Mouse (Mus musculus): ENCODE data around the gene H2-Aa. TPM values are rescaled to one million over a fixed set of nuclear protein-coding genes. Genes with fewer than 3 reads are reported as not detected.

The H2-Aa gene
- polyA plus RNA-seq, 1 experiment from 2014 or later = 2.0 TPM

GRCm38 (mm10) chr17:34280499-34281038 lies 7.1 kb downstream of the H2-Aa start:
- WGBS = 70% methylated on average over 1 of the region's 1 CpGs
- no peak overlapping the region for H3K4me3 ChIP-seq (ENCODE audit: low read depth, low read length)
- no peaks in the 10 kb centered on the region for H3K36me3 ChIP-seq (ENCODE audit: insufficient read depth)
- ATAC-seq (ENCODE audit: insufficient read depth) (no peak), DNase-seq (no peak)
- H3K27ac ChIP-seq (ENCODE audit: low read depth) = no peak overlapping the region
- no peak overlapping the region for H3K4me2 ChIP-seq
- H3K27me3 ChIP-seq (ENCODE audit: insufficient read depth, low read length) = no peaks in the 10 kb centered on the region
- no peaks in the 10 kb centered on the region for H3K9me3 ChIP-seq (ENCODE audit: low read depth, low read length)
- no peaks in the 10 kb centered on the region for H3K4me1 ChIP-seq (ENCODE audit: insufficient read depth)
- no peak for TF ChIP-seq CTCF (IDR thresholded peaks at IDR 0.05; ENCODE audit: low read depth)
- no peak overlapping the region for H3K9ac ChIP-seq

- Histone ChIP-seq H3K4me3 (ENCODE audit: low read depth, low read length) (no peak overlapping the region), H3K9me3 (ENCODE audit: low read depth, low read length) (no peaks in the 10 kb centered on the region), H3K4me2 (no peak overlapping the region), H3K27me3 (ENCODE audit: insufficient read depth, low read length) (no peaks in the 10 kb centered on the region), H3K4me1 (ENCODE audit: insufficient read depth) (no peaks in the 10 kb centered on the region), H3K9ac (no peak overlapping the region), H3K27ac (ENCODE audit: low read depth) (no peak overlapping the region), H3K36me3 (ENCODE audit: insufficient read depth) (no peaks in the 10 kb centered on the region)
- WGBS = 88% methylated on average over 1 of the region's 1 CpGs
- no peak for ATAC-seq (ENCODE audit: insufficient read depth)
- TF ChIP-seq CTCF (IDR thresholded peaks at IDR 0.05; ENCODE audit: low read depth) = no peak
- no peak for DNase-seq
These were observed 15.5 kb downstream of the H2-Aa start for GRCm38 (mm10) chr17:34272102-34272501.

GRCm38 (mm10) chr17:34270940-34271339 lies 16.7 kb downstream of the H2-Aa start:
- Histone ChIP-seq H3K9ac (no peak overlapping the region), H3K9me3 (ENCODE audit: low read depth, low read length) (no peaks in the 10 kb centered on the region), H3K4me1 (ENCODE audit: insufficient read depth) (no peaks in the 10 kb centered on the region), H3K36me3 (ENCODE audit: insufficient read depth) (no peaks in the 10 kb centered on the region), H3K27me3 (ENCODE audit: insufficient read depth, low read length) (no peaks in the 10 kb centered on the region), H3K4me3 (ENCODE audit: low read depth, low read length) (no peak overlapping the region), H3K27ac (ENCODE audit: low read depth) (no peak overlapping the region), H3K4me2 (no peak overlapping the region)
- WGBS = 65% methylated on average over 2 of the region's 2 CpGs
- no peak for DNase-seq
- ATAC-seq (ENCODE audit: insufficient read depth) = no peak
- no peak for TF ChIP-seq CTCF (IDR thresholded peaks at IDR 0.05; ENCODE audit: low read depth)

GRCm38 (mm10) chr17:34270230-34270629 lies 17.4 kb downstream of the H2-Aa start:
- ATAC-seq (ENCODE audit: insufficient read depth) = no peak
- Histone ChIP-seq H3K9me3 (ENCODE audit: low read depth, low read length) (no peaks in the 10 kb centered on the region), H3K36me3 (ENCODE audit: insufficient read depth) (no peaks in the 10 kb centered on the region), H3K4me2 (no peak overlapping the region), H3K4me3 (ENCODE audit: low read depth, low read length) (no peak overlapping the region), H3K4me1 (ENCODE audit: insufficient read depth) (no peaks in the 10 kb centered on the region), H3K27me3 (ENCODE audit: insufficient read depth, low read length) (peaks cover 4% of the 10 kb centered on the region), H3K9ac (no peak overlapping the region), H3K27ac (ENCODE audit: low read depth) (no peak overlapping the region)
- 81% methylated on average over 2 of the region's 2 CpGs for WGBS
- no peak for DNase-seq
- no peak for TF ChIP-seq CTCF (IDR thresholded peaks at IDR 0.05; ENCODE audit: low read depth)

GRCm38 (mm10) chr17:34269817-34270216 lies 17.8 kb downstream of the H2-Aa start:
- H3K9ac ChIP-seq = no peak overlapping the region
- H3K4me2 ChIP-seq = no peak overlapping the region
- no peaks in the 10 kb centered on the region for H3K4me1 ChIP-seq (ENCODE audit: insufficient read depth)
- no peak for ATAC-seq (ENCODE audit: insufficient read depth)
- no peak for DNase-seq
- H3K9me3 ChIP-seq (ENCODE audit: low read depth, low read length) = no peaks in the 10 kb centered on the region
- H3K4me3 ChIP-seq (ENCODE audit: low read depth, low read length) = no peak overlapping the region
- peaks cover 8% of the 10 kb centered on the region for H3K27me3 ChIP-seq (ENCODE audit: insufficient read depth, low read length)
- no peak for TF ChIP-seq CTCF (IDR thresholded peaks at IDR 0.05; ENCODE audit: low read depth)
- 61% methylated on average over 4 of the region's 4 CpGs for WGBS
- H3K27ac ChIP-seq (ENCODE audit: low read depth) = no peak overlapping the region
- no peaks in the 10 kb centered on the region for H3K36me3 ChIP-seq (ENCODE audit: insufficient read depth)

GRCm38 (mm10) chr17:34268748-34269147 lies 18.9 kb downstream of the H2-Aa start:
- no peak for TF ChIP-seq CTCF (IDR thresholded peaks at IDR 0.05; ENCODE audit: low read depth)
- ATAC-seq (ENCODE audit: insufficient read depth) = no peak
- Histone ChIP-seq H3K9ac (no peak overlapping the region), H3K36me3 (ENCODE audit: insufficient read depth) (no peaks in the 10 kb centered on the region), H3K9me3 (ENCODE audit: low read depth, low read length) (no peaks in the 10 kb centered on the region), H3K4me3 (ENCODE audit: low read depth, low read length) (no peak overlapping the region), H3K27ac (ENCODE audit: low read depth) (no peak overlapping the region), H3K4me2 (no peak overlapping the region), H3K27me3 (ENCODE audit: insufficient read depth, low read length) (peaks cover 19% of the 10 kb centered on the region), H3K4me1 (ENCODE audit: insufficient read depth) (no peaks in the 10 kb centered on the region)
- 80% methylated on average over 2 of the region's 2 CpGs for WGBS
- DNase-seq = no peak

- DNase-seq (no peak), ATAC-seq (ENCODE audit: insufficient read depth) (no peak)
- 67% methylated on average over 2 of the region's 2 CpGs for WGBS
- Histone ChIP-seq H3K36me3 (ENCODE audit: insufficient read depth) (no peaks in the 10 kb centered on the region), H3K4me3 (ENCODE audit: low read depth, low read length) (no peak overlapping the region), H3K9me3 (ENCODE audit: low read depth, low read length) (no peaks in the 10 kb centered on the region), H3K27ac (ENCODE audit: low read depth) (no peak overlapping the region), H3K4me1 (ENCODE audit: insufficient read depth) (no peaks in the 10 kb centered on the region), H3K27me3 (ENCODE audit: insufficient read depth, low read length) (peaks cover 24% of the 10 kb centered on the region), H3K9ac (no peak overlapping the region), H3K4me2 (no peak overlapping the region)
- TF ChIP-seq CTCF (IDR thresholded peaks at IDR 0.05; ENCODE audit: low read depth) = no peak
These were observed 19.4 kb downstream of the H2-Aa start for GRCm38 (mm10) chr17:34268262-34268661.
